Mouse (Mus musculus) urinary bladder, postnatal 4 days (tissue): Measurements from ENCODE around the gene Spin2g.
"Not testable (repeated sequence)": the region's sequence is repeated elsewhere in the genome, so short reads cannot be mapped to it uniquely, and the experiment has no call there.

Experiments
- DNase-seq, 2 experiments: peaks; one replicate each; pipeline ENCODE4 v3.0.0; 2021 to 2022; ENCODE audit warnings: low spot score in 2 of 2

Spin2g gene

GRCm38 (mm10) chrX:34238633-34239032, at the start of gene Spin2g:
Gene Spin2g, minus strand, starts transcription at chrX:34238733.
- DNase-seq: not testable (repeated sequence)
